Mouse (Mus musculus): Measurements from ENCODE around the gene Megf8.

The Megf8 gene

DNA sequence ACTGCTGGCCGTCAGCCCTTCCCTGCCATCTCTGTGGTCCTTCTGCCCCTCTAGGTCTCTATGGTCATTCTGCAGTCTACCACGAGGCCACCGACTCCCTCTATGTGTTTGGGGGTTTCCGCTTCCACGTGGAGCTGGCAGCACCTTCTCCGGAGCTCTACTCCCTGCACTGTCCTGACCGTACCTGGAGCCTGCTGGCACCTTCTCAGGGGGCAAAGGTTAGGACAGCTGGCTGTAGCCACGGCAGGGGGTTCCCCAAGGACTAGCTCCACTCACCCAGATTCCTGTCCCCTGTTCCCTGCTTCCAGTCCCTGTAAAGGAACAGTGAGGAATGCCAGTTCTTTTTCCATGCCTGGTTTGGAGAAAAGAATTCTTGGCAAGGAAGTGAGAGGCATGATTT, 31.9 kb downstream of the Megf8 start:
- no peak for DNase-seq

DNA sequence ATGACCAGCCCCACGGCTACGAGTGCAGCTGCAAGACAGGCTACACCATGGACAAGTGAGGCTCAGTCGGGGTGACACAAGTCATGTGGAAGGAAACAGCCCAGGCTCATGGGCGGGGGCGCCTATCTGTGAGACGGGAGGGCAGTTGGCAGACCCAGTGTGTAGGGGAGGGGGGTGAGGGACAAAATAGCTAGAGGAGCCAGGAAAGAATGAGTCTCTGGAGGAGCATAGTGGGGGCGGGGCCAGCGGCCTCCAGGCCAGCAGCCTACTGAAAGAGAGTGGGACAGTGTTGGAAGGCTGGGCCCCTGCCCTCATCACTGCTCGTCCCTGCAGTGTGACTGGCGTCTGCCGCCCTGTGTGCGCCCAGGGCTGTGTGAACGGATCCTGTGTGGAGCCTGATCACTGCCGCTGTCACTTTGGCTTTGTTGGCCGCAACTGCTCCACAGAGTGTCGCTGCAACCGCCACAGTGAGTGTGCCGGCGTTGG, 41.8 kb downstream of the Megf8 start:
- DNase-seq, result no peak

DNA sequence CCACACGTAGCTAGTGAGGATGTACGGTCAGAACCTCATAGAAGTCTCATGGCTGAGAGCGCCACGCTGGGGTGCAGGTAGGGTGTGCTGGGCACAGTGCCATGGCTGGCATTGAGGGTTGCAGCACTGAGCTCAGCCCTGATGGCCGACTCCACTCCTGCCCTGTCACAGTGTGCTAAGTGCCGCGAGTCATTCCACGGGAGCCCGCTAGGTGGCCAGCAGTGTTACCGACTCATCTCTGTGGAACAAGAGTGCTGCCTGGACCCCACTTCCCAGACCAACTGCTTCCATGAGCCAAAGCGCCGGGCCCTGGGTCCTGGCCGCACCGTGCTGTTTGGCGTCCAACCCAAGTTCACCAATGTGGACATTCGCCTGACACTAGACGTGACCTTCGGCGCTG, 46.2 kb downstream of the Megf8 start:
- no peak for DNase-seq

DNA sequence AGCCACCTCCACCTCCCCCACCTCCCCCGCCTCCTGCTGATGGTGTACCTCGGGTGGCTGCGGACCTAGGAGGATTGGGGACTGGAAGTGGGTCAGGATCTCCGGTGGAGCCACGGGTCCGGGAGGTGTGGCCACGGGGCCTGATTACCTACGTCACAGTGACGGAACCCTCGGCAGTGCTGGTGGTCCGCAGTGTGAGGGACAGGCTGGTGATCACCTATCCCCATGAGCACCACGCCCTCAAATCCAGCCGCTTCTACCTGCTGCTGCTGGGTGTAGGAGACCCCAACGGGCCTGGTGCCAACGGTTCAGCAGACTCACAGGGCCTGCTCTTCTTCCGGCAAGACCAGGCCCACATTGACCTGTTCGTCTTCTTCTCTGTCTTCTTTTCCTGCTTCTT, 46.7 kb downstream of the Megf8 start:
- DNase-seq, result no peak

DNA sequence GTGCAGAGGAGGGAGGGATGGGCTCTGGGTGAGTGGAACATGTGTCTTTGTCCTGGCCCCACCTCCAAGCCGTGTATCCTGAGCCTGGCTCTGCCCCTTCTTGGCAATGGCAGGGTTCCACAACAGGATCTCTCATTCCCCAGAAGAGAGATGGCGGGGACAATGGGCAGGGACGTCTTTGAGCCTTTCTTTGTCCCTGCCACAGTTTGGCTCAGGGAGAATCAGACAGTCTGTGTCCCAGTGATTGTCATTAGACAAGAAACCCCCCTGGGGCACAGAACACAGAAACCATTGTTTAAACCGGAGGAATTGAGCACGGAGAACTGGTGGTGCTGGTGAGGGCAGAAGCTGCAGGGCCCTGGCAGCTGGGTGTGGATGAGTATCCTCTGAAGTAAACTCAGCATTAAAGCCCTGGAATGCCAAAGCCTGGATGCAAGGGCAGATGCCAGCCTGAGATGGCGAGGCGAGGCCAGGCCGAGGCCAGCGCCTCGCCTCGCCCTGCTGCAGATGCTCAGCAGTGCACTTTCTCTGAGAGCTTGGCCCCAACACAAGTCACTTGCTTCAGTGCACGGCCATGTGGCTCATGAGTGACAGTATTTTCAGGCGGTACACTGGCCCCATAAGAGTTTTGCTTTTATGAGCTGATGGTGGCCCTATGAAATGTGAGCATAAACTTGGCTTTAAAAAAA, 49.1 kb downstream of the Megf8 start:
- DNase-seq, result no peak

DNA sequence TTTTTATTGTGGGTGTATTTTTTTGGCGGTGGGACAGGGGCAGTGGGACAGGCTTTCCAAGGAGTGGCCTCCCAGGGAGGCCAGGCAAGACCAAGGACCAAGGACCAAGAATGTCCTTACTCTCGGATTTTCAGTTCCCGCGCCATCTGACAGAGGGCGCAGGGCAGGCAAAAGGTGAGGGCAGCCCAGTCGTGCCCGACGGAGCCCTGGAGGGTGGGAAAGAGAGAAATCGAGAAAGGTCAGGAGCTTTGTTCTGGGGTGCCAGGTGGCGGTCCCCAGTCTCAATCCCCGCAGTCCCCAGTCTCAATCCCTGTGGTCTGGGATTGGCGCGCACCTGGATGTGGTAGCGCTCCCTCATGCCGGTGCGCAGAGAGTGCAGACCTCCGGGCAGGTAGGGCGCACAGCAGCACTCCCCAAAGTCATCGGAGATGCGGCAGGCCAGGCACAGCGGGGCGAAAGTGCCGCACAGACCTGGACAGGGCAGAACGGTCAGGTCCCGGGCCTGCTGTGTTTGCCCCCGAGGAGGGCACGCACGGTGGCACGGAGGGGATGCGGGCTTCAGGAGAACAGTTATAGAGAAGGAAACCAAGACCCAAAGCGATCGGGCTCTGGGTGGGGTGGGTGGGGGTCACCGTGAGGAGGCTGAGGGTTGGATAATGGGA, 50.8 kb downstream of the Megf8 start:
- peak; percentile 19 for DNase-seq

DNA sequence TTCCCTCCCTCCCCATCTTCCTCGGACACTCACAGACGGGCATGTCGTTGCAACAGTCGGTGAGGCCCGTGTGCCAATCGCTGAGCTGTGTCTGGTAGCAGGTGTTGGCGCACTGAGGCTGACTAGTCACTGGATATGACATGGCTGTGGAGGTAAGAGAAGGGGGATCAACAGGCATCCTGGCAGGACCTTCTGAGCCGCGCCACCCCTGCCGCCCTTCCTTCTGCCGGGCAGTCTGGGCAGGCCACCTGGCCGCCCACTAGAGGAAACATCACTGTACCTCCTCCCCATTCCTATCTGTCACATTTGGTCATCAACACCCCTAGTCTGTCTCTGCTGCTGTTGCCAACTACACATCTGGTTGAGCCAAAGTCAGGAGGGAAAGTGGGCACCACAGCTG, 51.4 kb downstream of the Megf8 start:
- DNase-seq, result no peak

DNA sequence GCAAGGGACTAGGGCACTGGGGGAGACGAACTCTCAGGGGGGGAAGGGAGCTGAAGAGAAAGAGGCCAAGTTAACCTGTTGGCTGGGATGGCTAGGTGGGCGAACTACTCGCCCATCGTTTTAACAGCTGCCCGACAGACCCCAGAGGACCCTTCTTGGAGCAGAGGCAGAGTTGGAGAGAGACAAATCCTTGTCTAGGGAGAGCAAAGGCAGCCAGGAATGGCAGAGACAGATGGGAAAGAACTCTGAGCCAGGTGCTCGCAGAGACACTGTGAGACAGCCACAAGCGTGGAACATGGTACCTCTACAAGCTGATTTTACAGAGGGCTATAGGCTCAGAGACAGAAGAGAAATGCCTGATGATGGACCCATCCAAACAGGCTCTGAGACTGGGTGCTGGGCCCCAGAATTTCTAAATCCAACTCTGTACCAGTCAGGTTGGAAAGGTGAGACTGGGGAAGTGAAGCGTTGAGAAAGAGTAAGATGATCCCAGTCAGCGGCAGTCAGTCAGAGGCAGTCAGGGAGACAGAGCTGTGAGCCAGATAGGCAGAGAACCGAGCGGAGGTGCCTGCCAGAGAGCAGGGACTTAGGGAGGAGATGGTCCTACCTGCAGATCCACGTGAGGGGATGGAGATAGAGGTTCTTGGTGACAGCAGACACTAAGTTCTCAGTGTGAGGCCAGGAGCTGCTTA, 52.2 kb downstream of the Megf8 start, which contains the start of gene Cnfn:
TSS of gene Cnfn (minus strand) at position 667 of the 692 bp plus-strand sequence.
- no peak for DNase-seq

DNA sequence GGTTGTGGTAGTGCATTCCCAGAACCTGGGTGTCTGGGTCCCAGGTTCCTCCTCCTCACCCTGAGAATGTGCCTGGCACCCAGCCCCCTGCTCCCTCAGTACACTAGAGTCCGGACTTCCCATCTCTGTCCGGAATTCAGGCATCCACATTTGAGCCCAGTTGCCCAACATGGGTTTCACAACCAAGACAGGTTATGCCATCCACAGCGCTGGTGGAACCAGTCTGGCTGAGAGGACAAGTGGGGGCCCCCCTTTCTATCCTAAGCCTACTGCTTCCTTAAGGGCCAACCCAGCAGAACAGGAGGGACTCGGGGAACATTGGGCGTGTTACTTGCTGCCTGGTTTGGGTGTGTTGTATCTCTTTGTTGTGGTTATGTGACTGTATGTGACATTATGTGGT, 55.5 kb downstream of the Megf8 start:
- no peak for DNase-seq

DNA sequence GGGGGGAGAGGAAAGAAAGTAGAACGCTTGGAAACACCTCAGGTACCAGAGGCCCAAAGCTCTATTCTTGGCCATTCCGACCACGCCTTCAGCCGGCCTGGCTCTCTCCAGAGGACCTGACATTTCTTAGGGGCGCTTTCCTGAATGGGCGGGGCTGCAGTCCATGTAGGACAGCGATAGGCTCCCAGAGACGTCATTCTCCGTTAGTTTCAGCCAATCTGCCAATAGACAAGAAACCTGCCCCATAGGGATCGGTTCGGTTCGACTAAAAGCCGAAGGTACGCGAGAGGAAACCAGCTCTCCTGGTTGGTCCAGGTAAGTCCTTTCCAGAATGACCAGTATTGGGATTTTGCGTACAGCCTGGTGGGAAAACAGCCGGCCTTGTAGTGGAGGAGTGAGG, 59.6 kb downstream of the Megf8 start:
- DNase-seq, result no peak

DNA sequence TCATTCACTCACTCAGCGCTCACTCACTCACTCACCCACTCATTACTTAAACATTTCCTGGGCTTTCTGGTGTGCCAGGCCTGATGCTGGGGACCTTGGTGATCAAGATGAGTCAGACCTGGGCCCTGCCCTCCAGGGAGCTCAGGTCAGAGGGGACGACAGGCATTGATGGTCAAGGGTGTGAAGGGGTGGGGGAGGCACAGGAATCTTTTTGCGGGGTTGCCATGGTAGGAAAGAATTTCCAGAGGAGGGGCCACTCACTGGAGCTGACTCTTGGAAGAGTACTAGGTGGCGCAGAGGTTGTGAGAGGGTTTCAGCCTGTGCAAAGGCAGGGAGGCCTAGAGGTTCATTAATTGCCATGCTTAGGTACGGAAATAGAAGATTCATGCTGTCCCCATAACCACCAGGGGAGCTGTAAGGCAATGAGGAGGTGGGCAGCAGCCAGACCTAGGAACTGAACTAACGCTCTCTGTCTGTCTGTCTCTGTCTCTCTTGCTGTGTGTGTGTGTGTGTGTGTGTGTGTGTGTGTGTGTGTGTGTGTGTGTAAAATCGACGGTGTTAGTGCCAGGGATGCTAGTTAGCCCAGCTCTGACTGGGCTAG, 60.2 kb downstream of the Megf8 start:
- DNase-seq, result no peak

DNA sequence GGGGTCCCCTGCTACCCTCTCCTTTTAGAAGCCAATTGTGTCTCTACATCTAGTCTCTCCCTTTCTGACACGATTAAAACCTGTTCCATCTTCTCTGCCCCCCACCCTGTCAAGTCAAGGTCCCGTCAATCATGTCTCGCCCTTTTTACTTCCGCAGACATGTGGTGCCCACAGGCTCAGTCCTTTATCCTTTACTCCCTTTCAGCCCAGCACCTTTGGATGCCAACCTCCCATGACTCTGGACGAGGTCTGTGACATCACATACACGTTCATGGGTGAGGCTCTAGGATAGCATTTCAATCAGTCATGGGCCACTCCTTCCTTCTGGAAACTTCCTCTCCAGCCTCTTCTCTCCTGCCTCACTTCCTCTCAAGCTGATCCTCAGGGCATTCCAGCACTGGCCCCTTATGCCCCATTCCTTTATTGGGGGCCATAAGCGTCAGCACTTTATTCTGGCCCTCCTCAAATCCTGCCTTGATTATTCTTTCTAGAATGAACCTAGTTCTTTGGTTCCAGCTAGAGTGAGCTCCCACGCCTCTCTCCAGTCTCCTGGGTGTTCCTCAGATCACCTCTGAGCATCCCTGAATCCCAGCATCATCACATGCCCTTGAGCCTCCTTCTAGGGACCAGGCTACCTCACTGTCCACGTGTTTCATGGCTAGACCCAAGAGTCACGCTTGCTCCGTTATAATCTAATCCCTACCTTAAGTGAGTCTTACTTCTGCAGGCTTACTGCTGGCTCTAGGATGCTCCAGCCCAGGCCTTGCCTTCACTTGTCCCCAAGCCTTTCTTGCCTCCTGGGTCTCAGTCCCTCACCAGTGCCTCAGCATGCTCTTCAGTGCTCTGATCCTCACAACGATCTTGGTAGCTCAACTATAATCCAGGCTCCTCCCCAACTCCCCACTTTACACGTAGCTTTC, 61.5 kb downstream of the Megf8 start:
- DNase-seq, result no peak

DNA sequence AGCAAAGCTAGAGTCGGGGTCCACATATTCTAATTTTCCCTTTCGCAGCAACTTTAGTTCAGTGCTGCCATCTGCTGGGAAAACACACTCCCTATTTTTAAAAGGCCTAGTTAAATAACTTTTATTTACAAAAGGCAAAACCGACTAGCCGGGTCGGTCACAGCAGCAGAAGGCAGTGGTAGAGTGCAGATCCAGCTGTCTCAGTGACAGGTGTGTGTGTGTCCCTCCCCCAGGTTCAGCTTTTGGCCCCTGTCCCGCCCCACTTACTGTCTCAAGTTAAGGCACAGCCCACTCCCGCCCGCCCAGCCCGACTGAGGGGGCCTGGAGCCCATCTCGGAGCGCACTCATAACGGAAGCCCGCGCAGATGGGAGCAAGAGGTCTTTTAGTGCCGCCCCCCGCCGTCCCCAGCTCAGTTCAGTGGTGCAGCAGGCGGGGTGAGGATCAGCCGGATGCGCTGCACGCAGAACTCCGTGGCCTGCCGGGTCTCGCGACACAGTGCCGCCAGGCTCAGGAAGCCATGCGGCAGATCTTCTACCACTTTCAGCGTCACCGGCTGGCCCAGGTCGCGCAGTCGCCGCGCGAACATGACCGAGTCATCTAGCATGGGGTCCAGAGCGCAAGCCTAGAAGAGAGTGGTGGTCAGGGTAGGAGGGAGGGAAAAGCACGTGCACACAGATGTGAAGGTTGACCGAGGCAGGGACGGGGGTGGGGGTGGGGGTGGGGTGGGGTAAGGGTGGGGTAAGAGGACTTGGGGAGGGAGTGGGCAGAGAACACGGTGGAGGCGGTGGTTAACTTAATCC, 62.8 kb downstream of the Megf8 start:
- DNase-seq, result peak; percentile 90

DNA sequence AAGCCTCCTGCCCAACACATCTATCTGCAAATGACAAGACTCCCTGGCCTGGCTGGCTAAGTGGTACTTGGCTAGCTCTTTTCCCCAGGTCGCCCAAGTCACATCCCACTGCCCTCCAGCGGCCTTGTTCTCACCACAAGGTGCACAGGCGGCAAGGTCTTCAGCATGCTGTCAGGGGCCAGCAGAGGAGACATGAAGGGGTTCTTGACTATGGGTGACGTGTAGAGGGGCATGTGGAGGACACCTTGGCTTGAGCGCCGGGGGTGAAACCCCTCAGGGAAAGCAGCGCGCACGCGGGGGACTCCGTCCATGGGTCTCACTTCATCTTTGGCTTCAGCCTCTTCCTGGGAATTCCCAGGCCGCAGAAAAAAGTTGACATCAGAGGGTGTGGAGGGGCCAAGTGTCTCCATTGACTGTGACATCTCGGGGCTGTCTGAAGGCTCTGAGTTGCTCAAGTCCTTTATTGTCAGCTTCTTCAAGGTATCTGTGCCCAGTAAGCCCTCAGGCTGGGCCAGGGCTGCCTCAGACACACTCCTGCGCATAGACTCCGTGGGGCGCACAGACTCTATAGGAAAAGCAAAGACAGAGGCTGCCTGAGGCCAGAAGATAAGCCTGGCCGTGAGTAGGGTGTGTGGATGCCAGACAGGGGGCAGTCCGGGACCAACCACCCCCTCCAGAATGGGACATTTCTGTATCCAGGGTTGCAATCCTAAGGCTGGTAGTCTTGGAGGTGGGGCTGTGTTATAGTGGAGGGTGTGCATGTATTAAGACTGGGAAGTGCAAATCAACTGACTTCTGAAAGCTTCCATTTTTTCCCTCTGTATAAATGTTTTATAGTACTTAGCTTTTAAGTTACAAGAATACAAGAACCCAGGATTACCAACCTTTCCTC, 63.7 kb downstream of the Megf8 start:
- DNase-seq, result peak; percentile 30

DNA sequence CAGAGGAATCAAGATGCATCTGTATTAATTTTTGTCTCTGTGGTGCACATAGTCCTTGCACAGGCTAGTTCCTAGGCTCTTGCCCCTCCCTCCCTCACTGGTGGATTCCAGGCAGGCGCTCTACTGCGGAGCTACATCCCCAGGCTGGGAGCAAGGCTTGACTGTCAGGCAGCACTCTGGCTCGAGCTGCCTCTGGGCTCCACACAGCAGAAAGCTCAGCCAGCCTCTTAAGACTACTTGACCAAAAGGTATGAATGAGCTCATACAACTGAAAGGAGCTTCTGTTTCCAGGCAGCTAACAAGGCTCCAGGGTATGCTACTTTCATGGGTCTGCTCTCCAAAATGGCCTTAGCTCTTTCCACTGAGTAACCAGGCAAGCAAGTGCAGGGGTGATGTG, 64.3 kb downstream of the Megf8 start:
- DNase-seq, result no peak

DNA sequence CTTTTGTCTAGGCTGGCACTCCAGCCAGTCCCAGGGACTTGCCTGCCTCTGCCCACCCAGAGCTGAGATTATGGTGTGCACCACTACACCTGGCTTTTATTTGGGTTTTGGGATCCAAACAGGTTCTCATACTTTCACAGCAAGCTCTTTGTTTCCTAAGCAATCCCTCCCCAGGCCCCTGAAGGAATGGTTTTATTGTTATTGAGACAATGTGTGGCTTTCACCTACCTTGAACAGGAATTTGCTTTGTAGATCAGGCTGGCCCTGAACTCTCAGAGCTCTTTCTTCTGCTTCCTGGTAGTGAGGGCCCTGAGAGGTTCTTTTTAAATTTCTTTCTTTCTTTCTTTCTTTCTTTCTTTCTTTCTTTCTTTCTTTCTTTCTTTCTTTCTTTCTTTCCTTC, 65.6 kb downstream of the Megf8 start:
- DNase-seq, result no peak

DNA sequence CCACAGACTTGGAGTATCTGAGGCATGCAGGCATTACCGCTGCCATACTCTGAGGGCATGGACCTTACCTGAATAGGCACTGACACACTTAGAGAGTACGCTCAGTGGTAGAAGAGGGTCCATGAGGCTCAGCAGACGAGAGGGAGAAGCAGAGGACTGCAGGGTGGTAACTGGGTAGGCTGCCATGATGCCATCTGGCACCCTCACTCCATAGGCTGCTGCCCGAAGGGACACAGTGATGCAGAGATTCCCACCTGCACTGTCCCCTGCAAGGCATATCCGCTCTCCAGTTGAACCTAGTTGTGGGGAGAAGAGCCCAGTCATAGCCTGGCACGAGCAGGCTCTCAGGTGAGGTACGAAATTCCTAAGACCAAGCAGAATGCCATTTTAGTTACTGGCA, 66.4 kb downstream of the Megf8 start:
- no peak for DNase-seq

DNA sequence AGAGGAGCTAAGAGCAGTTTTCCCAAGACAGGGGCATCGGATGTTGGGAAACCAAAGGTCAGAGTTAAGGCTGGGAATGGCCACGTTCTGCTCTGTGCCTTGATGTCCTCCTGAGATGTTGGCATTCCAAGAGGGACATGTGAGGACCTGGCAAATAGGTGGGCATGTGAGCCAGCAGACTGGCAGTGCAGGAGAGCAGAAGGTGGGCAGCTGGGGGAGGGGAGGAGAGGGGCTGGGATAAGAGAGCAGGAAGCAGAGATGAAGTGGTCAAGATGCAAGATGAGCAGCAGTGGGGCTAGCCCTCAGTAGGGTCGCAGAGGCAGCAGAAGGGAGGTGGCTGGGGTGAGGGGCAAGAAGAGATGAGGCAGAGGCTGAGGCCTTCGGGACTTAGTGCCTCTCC, 66.9 kb downstream of the Megf8 start:
- no peak for DNase-seq

DNA sequence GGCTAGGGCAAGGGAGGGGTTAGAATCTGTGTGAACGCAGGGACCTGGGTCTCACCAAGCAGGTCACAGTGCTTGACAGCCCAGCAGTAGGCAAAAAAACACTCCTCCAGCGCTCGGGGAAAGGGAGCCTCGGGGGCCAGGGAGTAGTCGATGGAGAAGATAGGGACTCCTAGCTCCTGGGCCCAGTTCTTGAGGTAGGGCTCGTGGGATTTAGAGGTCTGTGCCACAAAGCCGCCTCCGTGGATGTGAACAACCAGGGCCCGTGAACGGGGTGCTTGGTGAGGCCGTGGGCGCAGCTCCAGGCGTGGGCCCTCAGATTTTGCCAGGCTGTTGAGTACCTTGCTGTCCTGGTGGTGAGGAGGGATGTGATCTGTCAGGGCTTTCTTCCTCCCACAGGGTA, 67.4 kb downstream of the Megf8 start:
- DNase-seq, result no peak

DNA sequence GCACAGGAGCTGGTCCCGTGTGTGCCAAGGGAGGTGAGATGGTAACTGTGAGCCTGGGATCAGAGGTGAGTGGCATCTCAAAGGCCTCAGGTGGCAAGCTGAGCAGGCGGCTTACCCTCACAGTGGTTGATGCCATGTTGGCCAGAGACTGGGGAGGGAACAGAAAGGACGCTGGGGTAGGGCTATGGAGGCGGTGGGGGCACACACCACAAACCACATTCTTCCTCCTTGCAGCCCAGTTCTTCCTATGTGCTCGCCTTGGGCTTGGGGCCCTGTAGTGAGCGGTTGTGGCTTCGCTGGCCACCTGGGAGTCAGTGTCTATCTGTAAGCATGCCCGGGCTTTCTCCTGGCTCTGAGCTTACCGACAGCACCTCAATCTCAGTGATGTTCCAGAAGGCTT, 67.9 kb downstream of the Megf8 start:
- DNase-seq, result no peak

DNA sequence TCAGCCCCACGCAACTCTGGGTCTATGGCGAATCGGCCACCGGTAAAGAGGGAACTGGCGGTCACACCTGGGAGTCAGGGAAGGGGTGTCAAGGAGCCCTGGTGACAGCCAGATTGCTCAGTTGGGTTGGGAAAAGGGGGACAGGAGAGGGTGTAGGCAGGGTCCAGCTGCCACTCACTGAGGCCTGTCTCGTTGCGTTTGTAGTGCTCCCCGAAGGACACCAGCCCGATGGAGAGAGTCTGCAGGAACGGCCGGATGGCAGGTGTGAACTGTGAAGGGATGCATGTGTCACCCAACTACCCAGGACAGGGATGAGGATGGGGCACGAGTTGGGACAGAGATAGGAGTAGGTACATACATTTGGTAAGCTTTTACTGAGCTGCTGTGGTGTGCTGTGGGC, 68.3 kb downstream of the Megf8 start:
- no peak for DNase-seq
